Mouse (Mus musculus): ENCODE measurements around the gene Tyw3. TPM values are rescaled to one million over a fixed set of nuclear protein-coding genes. Genes with fewer than 3 reads are reported as not detected.

The Tyw3 gene
- total and polyA plus RNA-seq, 3 experiments: 2.3 to 10.5 (median 3.2) TPM

DNA sequence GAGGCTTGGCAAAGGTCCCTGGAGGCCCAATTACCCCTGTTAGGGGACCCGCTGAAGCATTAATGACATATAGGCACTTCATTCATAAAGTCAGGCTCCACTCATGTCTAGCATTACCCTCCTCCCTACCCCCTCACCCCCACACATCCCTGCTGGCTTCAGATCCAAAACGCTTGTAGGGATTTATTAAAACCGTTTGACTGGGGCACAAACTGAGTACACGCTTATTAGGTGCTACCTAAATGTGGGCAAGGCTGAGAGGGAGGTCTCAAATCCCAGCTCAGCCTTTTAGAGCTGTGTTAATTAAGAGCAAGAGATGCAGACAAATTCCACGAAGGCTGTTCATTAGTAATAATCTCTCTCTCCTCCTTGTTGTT, 45.9 kb downstream of the Tyw3 start:
- no peaks in the 10 kb centered on the region for H3K27me3 ChIP-seq (ENCODE audit: insufficient read depth, low read length)
- TF ChIP-seq POLR2AphosphoS5 (IDR thresholded peaks at IDR 0.05; ENCODE audit: insufficient replicate concordance, low read depth, low read length) (no peak), CTCF (IDR thresholded peaks at IDR 0.05; ENCODE audit: low read depth, low read length) (no peak), GATA1 (IDR thresholded peaks at IDR 0.05; ENCODE audit: borderline replicate concordance, low read length) (no peak), TAL1 (conservative IDR thresholded peaks at IDR 0.05; ENCODE audit: low read depth, low read length) (no peak)
- no peaks in the 10 kb centered on the region for H3K36me3 ChIP-seq (replicated peaks)
- peaks cover 6% of the 10 kb centered on the region; the same call in 1 of the 2 replicates for H3K9me3 ChIP-seq (replicated peaks)
- ATAC-seq (ENCODE audit: extremely low read depth, insufficient number of reproducible peaks, low FRiP score, poor library complexity, severe bottlenecking): no peak
- H3K4me3 ChIP-seq (ENCODE audit: low read depth, low read length): no peak overlapping the region
- H3K4me1 ChIP-seq (ENCODE audit: insufficient read depth, low read depth, low read length): no peaks in the 10 kb centered on the region
- no peak for DNase-seq (ENCODE audit: low spot score)

DNA sequence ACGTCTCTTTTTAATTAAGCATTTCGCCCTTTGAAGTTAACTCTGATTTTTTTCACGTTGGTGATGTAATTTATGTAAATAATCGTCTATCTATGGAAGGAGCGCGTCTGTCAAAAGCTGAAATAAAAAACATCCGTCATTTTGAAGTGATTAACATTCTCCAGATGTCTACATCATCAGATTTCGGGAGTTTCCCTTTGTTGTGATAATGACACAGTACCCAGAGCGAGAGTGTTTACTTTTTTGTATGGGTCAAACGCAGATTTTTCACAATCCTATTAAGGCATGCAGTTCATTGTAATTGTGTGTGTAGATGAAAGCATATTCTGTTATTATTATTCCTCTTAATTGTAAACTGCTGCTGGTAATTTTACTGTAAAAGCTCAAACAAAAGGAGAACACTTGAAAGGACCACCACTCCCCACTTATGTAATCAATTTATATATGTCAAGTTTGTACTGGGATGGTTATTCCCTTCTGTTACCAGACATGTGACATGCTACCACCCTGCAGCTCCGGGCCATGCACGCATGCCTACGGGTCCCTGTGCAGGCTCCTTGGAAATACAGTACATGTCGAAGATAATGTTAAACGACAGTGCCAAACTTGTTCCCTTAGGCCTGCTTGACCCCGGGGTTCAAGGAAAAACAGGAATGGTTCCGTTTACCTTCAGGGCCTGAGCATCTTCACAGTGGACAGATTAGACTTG, 46.4 kb downstream of the Tyw3 start:
- TF ChIP-seq POLR2AphosphoS5 (IDR thresholded peaks at IDR 0.05; ENCODE audit: insufficient replicate concordance, low read depth, low read length) (no peak), GATA1 (IDR thresholded peaks at IDR 0.05; ENCODE audit: borderline replicate concordance, low read length) (no peak), CTCF (IDR thresholded peaks at IDR 0.05; ENCODE audit: low read depth, low read length) (no peak), GATA2 (IDR thresholded peaks at IDR 0.05; ENCODE audit: borderline replicate concordance, low read depth, low read length) (no peak), TAL1 (conservative IDR thresholded peaks at IDR 0.05; ENCODE audit: low read depth, low read length) (no peak)
- Histone ChIP-seq H3K27me3 (ENCODE audit: insufficient read depth, low read length) (no peaks in the 10 kb centered on the region), H3K9me3 (replicated peaks) (peaks cover 6% of the 10 kb centered on the region; the same call in 1 of the 2 replicates), H3K36me3 (replicated peaks) (no peaks in the 10 kb centered on the region), H3K4me3 (ENCODE audit: low read depth, low read length) (no peak overlapping the region), H3K4me1 (ENCODE audit: insufficient read depth, low read depth, low read length) (no peaks in the 10 kb centered on the region)
- ATAC-seq (ENCODE audit: extremely low read depth, insufficient number of reproducible peaks, low FRiP score, poor library complexity, severe bottlenecking): no peak
- no peak for DNase-seq (ENCODE audit: low spot score)

DNA sequence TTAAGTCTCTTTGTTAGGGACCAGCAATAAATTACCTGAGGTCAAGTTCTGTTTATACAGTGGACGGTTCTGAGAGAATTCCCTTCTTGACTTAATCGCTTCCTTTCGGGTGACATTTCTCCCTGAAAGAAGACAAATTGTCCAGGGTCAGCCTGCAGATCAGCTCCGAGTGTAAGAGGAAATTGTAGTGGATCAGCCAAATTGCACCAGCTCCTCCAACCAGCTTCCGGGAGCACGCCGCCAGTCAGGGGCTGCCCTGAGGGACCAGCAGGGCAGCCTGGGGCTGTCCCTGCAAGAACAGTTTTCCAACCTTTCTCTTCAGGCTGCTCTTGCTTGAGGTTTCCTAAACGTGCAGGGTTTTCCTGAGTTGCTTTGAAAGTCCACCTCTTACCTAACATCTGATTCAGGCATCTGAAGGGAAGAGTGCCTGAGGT, 48.0 kb downstream of the Tyw3 start:
- TF ChIP-seq GATA2 (IDR thresholded peaks at IDR 0.05; ENCODE audit: borderline replicate concordance, low read depth, low read length) (no peak), CTCF (IDR thresholded peaks at IDR 0.05; ENCODE audit: low read depth, low read length) (no peak), POLR2AphosphoS5 (IDR thresholded peaks at IDR 0.05; ENCODE audit: insufficient replicate concordance, low read depth, low read length) (no peak), GATA1 (IDR thresholded peaks at IDR 0.05; ENCODE audit: borderline replicate concordance, low read length) (no peak), TAL1 (conservative IDR thresholded peaks at IDR 0.05; ENCODE audit: low read depth, low read length) (no peak)
- no peak for DNase-seq (ENCODE audit: low spot score)
- Histone ChIP-seq H3K4me1 (ENCODE audit: insufficient read depth, low read depth, low read length) (no peaks in the 10 kb centered on the region), H3K9me3 (replicated peaks) (peaks cover 6% of the 10 kb centered on the region; the same call in 1 of the 2 replicates), H3K36me3 (replicated peaks) (no peaks in the 10 kb centered on the region), H3K27me3 (ENCODE audit: insufficient read depth, low read length) (no peaks in the 10 kb centered on the region), H3K4me3 (ENCODE audit: low read depth, low read length) (no peak overlapping the region)
- ATAC-seq (ENCODE audit: extremely low read depth, insufficient number of reproducible peaks, low FRiP score, poor library complexity, severe bottlenecking): no peak

DNA sequence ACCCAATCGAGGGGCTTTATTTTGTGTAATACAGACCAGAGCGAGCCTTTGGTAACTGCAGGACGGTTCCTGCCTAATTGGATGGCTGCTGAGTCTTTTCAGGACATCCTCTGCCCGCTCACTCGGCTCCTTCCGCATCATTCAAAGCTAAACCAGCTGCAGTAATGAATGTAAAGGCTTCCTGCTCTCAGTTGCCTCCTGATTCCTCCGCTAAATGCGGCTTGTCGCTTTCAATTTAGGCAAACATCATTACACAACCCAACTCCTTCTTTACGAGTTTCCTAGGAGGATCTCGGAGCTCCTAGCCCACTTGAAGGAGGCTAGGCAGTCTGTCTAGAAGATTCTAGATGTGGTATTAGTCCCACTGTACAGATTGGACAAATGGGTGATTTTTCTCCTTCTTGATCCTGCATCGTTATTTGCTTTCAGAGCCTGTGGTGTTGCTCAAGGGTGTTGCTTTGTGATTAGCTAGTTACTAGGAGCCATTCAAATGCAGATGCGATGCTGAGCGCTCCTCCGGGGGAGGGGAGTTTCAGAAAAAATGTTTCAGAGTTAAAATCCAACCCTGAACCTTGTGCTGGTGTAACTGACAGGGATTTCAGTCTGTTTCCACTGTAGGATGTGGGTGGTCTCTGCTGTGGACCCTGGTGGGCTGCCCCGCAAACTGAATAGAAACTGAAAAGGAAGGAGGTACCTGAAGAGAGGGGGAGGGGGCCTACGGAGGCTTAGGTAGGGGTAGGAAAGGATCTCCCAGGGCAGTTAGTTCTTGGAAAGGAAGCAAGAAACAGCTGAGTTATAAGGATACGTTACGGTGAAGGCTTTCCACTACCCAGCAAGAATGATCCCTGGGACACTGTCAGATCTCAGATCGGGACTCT, 49.1 kb downstream of the Tyw3 start:
- Histone ChIP-seq H3K9me3 (replicated peaks) (peaks cover 7% of the 10 kb centered on the region; the same call in 1 of the 2 replicates), H3K27me3 (ENCODE audit: insufficient read depth, low read length) (no peaks in the 10 kb centered on the region), H3K4me1 (ENCODE audit: insufficient read depth, low read depth, low read length) (no peaks in the 10 kb centered on the region), H3K4me3 (ENCODE audit: low read depth, low read length) (no peak overlapping the region), H3K36me3 (replicated peaks) (no peaks in the 10 kb centered on the region)
- no peak for DNase-seq (ENCODE audit: low spot score)
- TF ChIP-seq GATA2 (IDR thresholded peaks at IDR 0.05; ENCODE audit: borderline replicate concordance, low read depth, low read length) (no peak), TAL1 (conservative IDR thresholded peaks at IDR 0.05; ENCODE audit: low read depth, low read length) (no peak), CTCF (IDR thresholded peaks at IDR 0.05; ENCODE audit: low read depth, low read length) (no peak), POLR2AphosphoS5 (IDR thresholded peaks at IDR 0.05; ENCODE audit: insufficient replicate concordance, low read depth, low read length) (no peak), GATA1 (IDR thresholded peaks at IDR 0.05; ENCODE audit: borderline replicate concordance, low read length) (no peak)
- no peak for ATAC-seq (ENCODE audit: extremely low read depth, insufficient number of reproducible peaks, low FRiP score, poor library complexity, severe bottlenecking)

DNA sequence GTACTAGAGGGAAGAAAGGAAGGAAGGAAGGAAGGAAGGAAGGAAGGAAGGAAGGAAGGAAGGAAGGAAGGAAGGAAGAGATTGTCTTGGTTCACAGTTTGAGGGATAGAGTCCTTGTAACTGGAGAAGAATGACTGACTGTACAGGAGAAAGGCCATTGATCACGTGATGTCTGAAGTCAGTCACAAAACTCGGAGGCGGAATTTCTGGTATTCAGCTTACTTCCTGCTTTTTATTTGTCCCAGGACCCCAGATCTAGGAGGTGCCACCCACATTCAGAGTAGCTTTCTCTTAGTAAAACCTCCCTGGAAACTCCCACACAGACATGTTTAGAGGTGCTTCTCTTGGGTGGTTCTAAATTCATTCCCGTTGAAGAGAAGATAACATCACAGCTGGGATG, 50.7 kb downstream of the Tyw3 start:
- no peaks in the 10 kb centered on the region for H3K4me1 ChIP-seq (ENCODE audit: insufficient read depth, low read depth, low read length)
- no peak for ATAC-seq (ENCODE audit: extremely low read depth, insufficient number of reproducible peaks, low FRiP score, poor library complexity, severe bottlenecking)
- H3K27me3 ChIP-seq (ENCODE audit: insufficient read depth, low read length): no peaks in the 10 kb centered on the region

DNA sequence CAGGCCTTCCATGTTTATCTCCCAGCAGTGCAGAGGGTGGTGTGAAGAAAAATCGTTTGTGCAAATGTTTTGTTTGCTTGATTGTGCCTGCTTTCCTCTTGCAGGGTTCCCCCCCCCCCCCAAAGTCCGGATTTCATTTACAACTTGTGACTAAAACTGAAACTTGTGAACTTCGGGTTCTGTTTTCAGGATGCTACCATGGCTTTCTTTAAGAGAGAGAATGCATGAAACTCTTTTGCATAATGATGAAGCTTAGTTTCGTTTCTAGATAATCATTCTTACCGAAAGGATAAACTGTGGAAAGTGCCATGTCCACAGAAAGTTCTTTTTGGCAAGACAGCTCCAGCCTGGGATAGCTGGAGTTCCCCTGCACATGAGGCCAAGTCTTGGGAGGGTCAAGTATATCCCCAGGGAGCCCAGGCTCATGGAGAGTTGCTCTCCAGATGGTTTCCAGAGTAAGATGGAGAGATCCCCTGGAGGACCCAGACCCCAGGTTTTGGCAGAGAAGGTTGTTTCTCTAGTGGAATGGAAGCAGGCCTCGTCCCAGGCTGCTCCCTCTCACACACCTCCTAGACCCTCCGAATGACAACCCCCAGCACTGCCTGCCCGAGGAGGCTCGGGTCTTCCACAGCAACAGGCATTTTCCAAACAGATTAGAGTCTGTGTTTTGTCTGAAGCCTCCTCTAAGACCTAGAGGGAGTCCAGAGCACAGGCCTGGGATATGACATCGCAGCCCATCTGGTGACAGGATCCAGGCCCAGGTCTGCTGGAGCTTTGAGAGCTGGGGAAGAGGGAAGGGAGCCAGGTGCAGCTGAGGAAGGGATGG, 56.6 kb downstream of the Tyw3 start:
- TF ChIP-seq GATA2 (IDR thresholded peaks at IDR 0.05; ENCODE audit: borderline replicate concordance, low read depth, low read length): no peak
- no peak for TF ChIP-seq TAL1 (conservative IDR thresholded peaks at IDR 0.05; ENCODE audit: low read depth, low read length)
- TF ChIP-seq POLR2AphosphoS5 (IDR thresholded peaks at IDR 0.05; ENCODE audit: insufficient replicate concordance, low read depth, low read length): no peak
- TF ChIP-seq GATA1 (IDR thresholded peaks at IDR 0.05; ENCODE audit: borderline replicate concordance, low read length): no peak
- no peak for TF ChIP-seq CTCF (IDR thresholded peaks at IDR 0.05; ENCODE audit: low read depth, low read length)
- Histone ChIP-seq H3K4me3 (ENCODE audit: low read depth, low read length) (no peak overlapping the region), H3K36me3 (replicated peaks) (no peaks in the 10 kb centered on the region), H3K4me1 (ENCODE audit: insufficient read depth, low read depth, low read length) (no peaks in the 10 kb centered on the region), H3K27me3 (ENCODE audit: insufficient read depth, low read length) (no peaks in the 10 kb centered on the region), H3K9me3 (replicated peaks) (peaks cover 9% of the 10 kb centered on the region)
- no peak for DNase-seq (ENCODE audit: low spot score)
- no peak for ATAC-seq (ENCODE audit: extremely low read depth, insufficient number of reproducible peaks, low FRiP score, poor library complexity, severe bottlenecking)

More for the DNA sequence above, 50.7 kb downstream of the Tyw3 start:
- Histone ChIP-seq H3K9me3 (replicated peaks) (peaks cover 7% of the 10 kb centered on the region; the same call in 1 of the 2 replicates), H3K4me3 (ENCODE audit: low read depth, low read length) (no peak overlapping the region), H3K36me3 (replicated peaks) (no peaks in the 10 kb centered on the region)
- no peak for DNase-seq (ENCODE audit: low spot score)
- TF ChIP-seq CTCF (IDR thresholded peaks at IDR 0.05; ENCODE audit: low read depth, low read length): no peak

All from G1E (cell line).